Mouse (Mus musculus) gastrocnemius, adult 8-10 months (tissue): ENCODE data around the gene Pinlyp. TPM values are rescaled to one million over a fixed set of nuclear protein-coding genes. Genes with fewer than 3 reads are reported as not detected.

Experiments
- total RNA-seq, 4 experiments: library from RNA; stranded (reverse); gene quantifications; 2 replicates each; pipeline ENCODE4 v1.2.4; 2022

The Pinlyp gene
- total RNA-seq, 4 experiments from 2014 or later, result not detected

Other genes with a start within 250 kb of the Pinlyp start
- gene Zfp61, start 244.9 kb downstream of the Pinlyp start, total RNA-seq, result 1 to 10 TPM; 2.8 to 4.9 (median 3.3) TPM
- 1 to 10 TPM; 1.7 to 3.1 (median 2.9) TPM for gene Zfp94, start 229.5 kb downstream of the Pinlyp start, total RNA-seq
- gene Tescl, start 212.2 kb downstream of the Pinlyp start, total RNA-seq, result not detected
- gene Lypd5, start 196.9 kb downstream of the Pinlyp start, total RNA-seq, result not detected
- under 1 TPM; 0.17 to 0.74 (median 0.24) TPM for gene Kcnn4, start 175.9 kb downstream of the Pinlyp start, total RNA-seq
- gene Smg9, start 146.5 kb downstream of the Pinlyp start, total RNA-seq, result 10 to 100 TPM in 2 of 4 experiments, 1 to 10 TPM in 2; 8.8 to 10.4 (median 9.9) TPM
- gene Irgc1, start 93.8 kb downstream of the Pinlyp start, total RNA-seq, result not detected
- under 1 TPM; 0.41 to 0.92 (median 0.63) TPM for gene Plaur, start 83.6 kb downstream of the Pinlyp start, total RNA-seq
- gene Cadm4, start 64.1 kb downstream of the Pinlyp start, total RNA-seq, result 1 to 10 TPM in 3 of 4 experiments, under 1 TPM in 1; 0.87 to 3.6 (median 1.8) TPM
- 1 to 10 TPM; 2.5 to 5.2 (median 4.0) TPM for gene Zfp428, start 39.1 kb downstream of the Pinlyp start, total RNA-seq
- gene AC161166.1, start 33.7 kb downstream of the Pinlyp start, total RNA-seq, result not detected
- gene Irgq, start 15.4 kb downstream of the Pinlyp start, total RNA-seq, result 10 to 100 TPM; 10.9 to 15.8 (median 12.7) TPM
- gene Xrcc1, start 171 bp upstream of the Pinlyp start, total RNA-seq, result 10 to 100 TPM; 16.1 to 22.1 (median 17.3) TPM
- gene Ethe1, start 41.4 kb upstream of the Pinlyp start, total RNA-seq, result 10 to 100 TPM; 23.1 to 30.0 (median 24.6) TPM
- under 1 TPM in 1 of 4 experiments, not detected in 3; 0.10 TPM for gene Zfp575, start 41.5 kb upstream of the Pinlyp start, total RNA-seq
- under 1 TPM; 0.27 to 0.75 (median 0.61) TPM for gene Phldb3, start 64.6 kb upstream of the Pinlyp start, total RNA-seq
- not detected for gene Lypd3, start 90.4 kb upstream of the Pinlyp start, total RNA-seq
- gene Tex101, start 130.6 kb upstream of the Pinlyp start, total RNA-seq, result not detected
- gene BC049730, start 163.1 kb upstream of the Pinlyp start, total RNA-seq, result not detected
- gene Gm4763, start 180.8 kb upstream of the Pinlyp start, total RNA-seq, result not detected
- not detected for gene Cd177, start 214.2 kb upstream of the Pinlyp start, total RNA-seq
- not detected for gene Ceacam10, start 231.1 kb upstream of the Pinlyp start, total RNA-seq